Mouse (Mus musculus): ENCODE data around the gene Aspn. TPM values are rescaled to one million over a fixed set of nuclear protein-coding genes. Genes with fewer than 3 reads are reported as not detected.
"Not testable (repeated sequence)": the region's sequence is repeated elsewhere in the genome, so short reads cannot be mapped to it uniquely, and the experiment has no call there.

The Aspn gene
- polyA plus RNA-seq, 1 experiment from 2014 or later, result 0.51 TPM

GRCm38 (mm10) chr13:49564347-49564746 is 20.1 kb downstream of the Aspn start:
- H3K4me1 ChIP-seq (ENCODE audit: control insufficient read depth, insufficient read depth, low read length), result no peaks in the 10 kb centered on the region
- no peak for ATAC-seq (ENCODE audit: low read depth)
- no peaks in the 10 kb centered on the region for H3K36me3 ChIP-seq (ENCODE audit: control insufficient read depth, insufficient read depth, low read length)
- H3K4me3 ChIP-seq (ENCODE audit: low read depth, low read length), result no peak overlapping the region
- no peaks in the 10 kb centered on the region for H3K27me3 ChIP-seq (ENCODE audit: control insufficient read depth, insufficient read depth, low read length)
- H3K9ac ChIP-seq (replicated peaks; ENCODE audit: low read depth, low read length), result no peak overlapping the region
- 87% methylated on average over 1 of the region's 1 CpGs for WGBS
- no peaks in the 10 kb centered on the region for H3K9me3 ChIP-seq (ENCODE audit: control insufficient read depth, low read length)
- H3K4me2 ChIP-seq (ENCODE audit: low read depth, low read length), result no peak overlapping the region
- H3K27ac ChIP-seq (ENCODE audit: low read depth, low read length), result no peak overlapping the region

DNA sequence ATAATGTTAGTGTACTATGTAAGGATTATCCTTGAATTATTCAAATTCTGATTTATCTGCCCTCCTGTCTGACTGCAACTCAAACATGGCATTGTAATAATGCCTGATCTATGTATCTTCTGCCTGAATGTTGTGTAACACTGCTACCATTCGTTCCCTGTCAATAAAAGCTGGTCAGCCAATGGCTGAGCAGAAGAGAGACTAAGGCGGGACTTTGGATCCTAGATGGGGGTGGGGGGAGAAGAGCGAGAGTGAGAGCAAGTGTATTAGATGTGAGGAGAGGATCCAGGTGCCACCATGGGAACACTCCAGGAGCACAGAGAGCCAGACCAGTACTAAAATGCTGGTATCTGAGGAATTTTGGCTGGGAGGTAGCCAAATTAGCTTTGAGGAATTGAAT is 26.1 kb downstream of the Aspn start:
- H3K4me1 ChIP-seq (ENCODE audit: control insufficient read depth, insufficient read depth, low read length), result no peaks in the 10 kb centered on the region
- H3K9ac ChIP-seq (replicated peaks; ENCODE audit: low read depth, low read length), result no peak overlapping the region
- WGBS, result 69% methylated on average over 3 of the region's 3 CpGs
- no peak overlapping the region for H3K4me3 ChIP-seq (ENCODE audit: low read depth, low read length)
- no peak for ATAC-seq (ENCODE audit: low read depth)
- no peak overlapping the region for H3K27ac ChIP-seq (ENCODE audit: low read depth, low read length)
- H3K27me3 ChIP-seq (ENCODE audit: control insufficient read depth, insufficient read depth, low read length), result no peaks in the 10 kb centered on the region
- H3K4me2 ChIP-seq (ENCODE audit: low read depth, low read length), result no peak overlapping the region
- H3K36me3 ChIP-seq (ENCODE audit: control insufficient read depth, insufficient read depth, low read length), result no peaks in the 10 kb centered on the region
- no peaks in the 10 kb centered on the region for H3K9me3 ChIP-seq (ENCODE audit: control insufficient read depth, low read length)

DNA sequence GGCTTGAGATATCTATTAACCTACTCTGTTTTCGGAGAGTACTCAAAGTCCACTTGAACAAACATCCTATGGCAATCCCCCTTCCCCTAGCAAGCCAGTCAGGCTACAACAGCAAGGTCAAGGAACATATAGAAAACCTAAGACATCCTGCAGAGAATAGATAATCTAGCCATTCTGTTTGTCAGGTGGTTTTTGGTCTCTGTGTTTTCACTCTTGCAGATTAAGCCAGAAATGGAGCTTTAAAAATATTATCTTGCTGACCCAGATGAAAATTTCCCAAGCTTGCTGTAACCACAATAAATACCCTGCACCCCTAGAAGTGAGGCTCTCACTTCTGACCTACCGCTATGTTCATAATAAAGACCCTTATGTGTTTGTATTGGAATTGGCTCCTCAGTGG is 27.2 kb downstream of the Aspn start:
- Histone ChIP-seq H3K27me3 (ENCODE audit: control insufficient read depth, insufficient read depth, low read length) (no peaks in the 10 kb centered on the region), H3K9me3 (ENCODE audit: control insufficient read depth, low read length) (no peaks in the 10 kb centered on the region), H3K9ac (replicated peaks; ENCODE audit: low read depth, low read length) (no peak overlapping the region), H3K36me3 (ENCODE audit: control insufficient read depth, insufficient read depth, low read length) (no peaks in the 10 kb centered on the region), H3K4me3 (ENCODE audit: low read depth, low read length) (no peak overlapping the region), H3K4me2 (ENCODE audit: low read depth, low read length) (no peak overlapping the region), H3K27ac (ENCODE audit: low read depth, low read length) (no peak overlapping the region), H3K4me1 (ENCODE audit: control insufficient read depth, insufficient read depth, low read length) (no peaks in the 10 kb centered on the region)
- 90% methylated on average over 2 of the region's 2 CpGs for WGBS
- ATAC-seq (ENCODE audit: low read depth), result no peak

GRCm38 (mm10) chr13:49581541-49582530 is 37.6 kb downstream of the Aspn start, which contains the start of gene Omd:
Gene Omd (plus strand): TSS chr13:49582462.
- ATAC-seq (ENCODE audit: low read depth), result no peak

DNA sequence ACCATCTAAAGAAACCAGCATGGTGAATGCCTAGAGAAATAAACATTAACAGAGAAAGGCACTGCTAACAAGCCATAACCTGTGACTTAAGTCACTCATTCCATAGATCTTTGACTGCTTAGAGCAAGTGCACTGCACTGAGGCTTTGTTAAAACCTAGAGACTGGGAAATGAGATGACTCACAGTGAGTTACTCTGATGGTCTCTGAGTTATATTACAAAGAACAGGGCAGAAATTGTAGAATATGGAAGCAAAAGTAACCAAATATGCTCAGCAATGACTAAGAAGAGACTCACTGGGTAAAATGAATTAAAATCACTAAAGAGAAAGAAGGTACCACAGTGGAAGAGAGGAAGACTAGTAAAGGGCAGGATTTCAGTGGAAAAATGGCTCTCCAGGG is 39.6 kb downstream of the Aspn start:
- H3K36me3 ChIP-seq (ENCODE audit: control insufficient read depth, insufficient read depth, low read length), result no peaks in the 10 kb centered on the region
- H3K4me3 ChIP-seq (ENCODE audit: low read depth, low read length), result no peak overlapping the region
- no peak overlapping the region for H3K9ac ChIP-seq (replicated peaks; ENCODE audit: low read depth, low read length)
- H3K9me3 ChIP-seq (ENCODE audit: control insufficient read depth, low read length), result no peaks in the 10 kb centered on the region
- no peaks in the 10 kb centered on the region for H3K4me1 ChIP-seq (ENCODE audit: control insufficient read depth, insufficient read depth, low read length)
- H3K27me3 ChIP-seq (ENCODE audit: control insufficient read depth, insufficient read depth, low read length), result no peaks in the 10 kb centered on the region
- no peak overlapping the region for H3K4me2 ChIP-seq (ENCODE audit: low read depth, low read length)
- no peak overlapping the region for H3K27ac ChIP-seq (ENCODE audit: low read depth, low read length)
- ATAC-seq (ENCODE audit: low read depth), result no peak

More at GRCm38 (mm10) chr13:49581541-49582530, 37.6 kb downstream of the Aspn start, which contains the start of gene Omd:
- Histone ChIP-seq H3K27ac (ENCODE audit: low read depth, low read length) (no peak within 1 kb of the TSS), H3K27me3 (ENCODE audit: control insufficient read depth, insufficient read depth, low read length) (no peaks in the 10 kb centered on the region), H3K4me1 (ENCODE audit: control insufficient read depth, insufficient read depth, low read length) (no peaks in the 10 kb centered on the region), H3K9me3 (ENCODE audit: control insufficient read depth, low read length) (no peaks in the 10 kb centered on the region), H3K36me3 (ENCODE audit: control insufficient read depth, insufficient read depth, low read length) (no peaks in the 10 kb centered on the region), H3K4me2 (ENCODE audit: low read depth, low read length) (no peak within 1 kb of the TSS), H3K4me3 (ENCODE audit: low read depth, low read length) (no peak within 1 kb of the TSS), H3K9ac (replicated peaks; ENCODE audit: low read depth, low read length) (no peak within 1 kb of the TSS)
- 86% methylated on average over 8 of the region's 8 CpGs for WGBS

DNA sequence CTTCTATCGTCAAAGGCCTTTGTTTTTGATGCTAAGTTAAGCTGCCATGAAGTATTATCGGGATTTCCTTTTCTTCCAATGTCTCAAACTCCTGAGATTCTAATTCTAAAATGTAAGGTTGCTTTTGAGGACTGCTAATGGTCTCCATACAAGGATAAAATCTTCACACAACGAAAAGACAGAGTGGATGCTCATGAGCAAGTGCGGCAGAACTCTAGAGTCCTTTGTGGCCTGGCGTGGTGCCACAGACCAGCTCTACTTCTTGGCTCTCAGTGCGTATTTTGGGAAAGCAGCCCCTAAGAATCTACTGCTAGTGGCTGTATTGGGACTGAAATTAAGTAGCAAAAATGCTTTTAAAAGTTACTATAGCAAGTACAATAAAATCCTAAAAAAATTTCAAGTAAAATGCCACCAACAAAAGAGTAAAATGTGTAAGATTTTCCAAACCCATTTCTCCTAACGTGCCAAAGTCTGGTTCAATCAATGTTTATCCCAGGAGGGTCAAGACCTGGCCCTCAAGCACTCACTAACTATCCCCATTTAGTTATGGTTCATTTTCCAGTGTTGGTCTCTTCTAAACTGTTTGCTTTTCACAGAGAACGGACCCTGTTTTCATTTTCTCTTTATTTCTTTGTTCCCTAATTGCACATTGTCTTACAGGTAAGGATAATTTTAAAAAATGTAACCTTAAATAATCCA is 40.2 kb downstream of the Aspn start:
- Histone ChIP-seq H3K4me2 (ENCODE audit: low read depth, low read length) (no peak overlapping the region), H3K4me3 (ENCODE audit: low read depth, low read length) (no peak overlapping the region), H3K27me3 (ENCODE audit: control insufficient read depth, insufficient read depth, low read length) (no peaks in the 10 kb centered on the region), H3K36me3 (ENCODE audit: control insufficient read depth, insufficient read depth, low read length) (no peaks in the 10 kb centered on the region), H3K4me1 (ENCODE audit: control insufficient read depth, insufficient read depth, low read length) (no peaks in the 10 kb centered on the region), H3K27ac (ENCODE audit: low read depth, low read length) (no peak overlapping the region), H3K9me3 (ENCODE audit: control insufficient read depth, low read length) (no peaks in the 10 kb centered on the region), H3K9ac (replicated peaks; ENCODE audit: low read depth, low read length) (no peak overlapping the region)
- WGBS, result 78% methylated on average over 8 of the region's 8 CpGs
- ATAC-seq (ENCODE audit: low read depth), result no peak

GRCm38 (mm10) chr13:49586062-49586461 is 41.8 kb downstream of the Aspn start:
- no peak overlapping the region for H3K4me3 ChIP-seq (ENCODE audit: low read depth, low read length)
- H3K9ac ChIP-seq (replicated peaks; ENCODE audit: low read depth, low read length), result no peak overlapping the region
- H3K27ac ChIP-seq (ENCODE audit: low read depth, low read length), result no peak overlapping the region
- WGBS, result 96% methylated on average over 6 of the region's 6 CpGs
- no peak for ATAC-seq (ENCODE audit: low read depth)
- H3K9me3 ChIP-seq (ENCODE audit: control insufficient read depth, low read length), result no peaks in the 10 kb centered on the region
- no peaks in the 10 kb centered on the region for H3K4me1 ChIP-seq (ENCODE audit: control insufficient read depth, insufficient read depth, low read length)
- no peaks in the 10 kb centered on the region for H3K27me3 ChIP-seq (ENCODE audit: control insufficient read depth, insufficient read depth, low read length)
- no peak overlapping the region for H3K4me2 ChIP-seq (ENCODE audit: low read depth, low read length)
- no peaks in the 10 kb centered on the region for H3K36me3 ChIP-seq (ENCODE audit: control insufficient read depth, insufficient read depth, low read length)

- WGBS, result 73% methylated on average over 2 of the region's 2 CpGs
- H3K4me2 ChIP-seq (ENCODE audit: low read depth, low read length); H3K9me3 ChIP-seq (ENCODE audit: control insufficient read depth, low read length); ATAC-seq (ENCODE audit: low read depth); H3K27me3 ChIP-seq (ENCODE audit: control insufficient read depth, insufficient read depth, low read length); H3K4me3 ChIP-seq (ENCODE audit: low read depth, low read length); H3K36me3 ChIP-seq (ENCODE audit: control insufficient read depth, insufficient read depth, low read length); H3K9ac ChIP-seq (replicated peaks; ENCODE audit: low read depth, low read length); H3K27ac ChIP-seq (ENCODE audit: low read depth, low read length); H3K4me1 ChIP-seq (ENCODE audit: control insufficient read depth, insufficient read depth, low read length): not testable (repeated sequence)
Measured at GRCm38 (mm10) chr13:49602541-49602940, 58.3 kb downstream of the Aspn start.

DNA sequence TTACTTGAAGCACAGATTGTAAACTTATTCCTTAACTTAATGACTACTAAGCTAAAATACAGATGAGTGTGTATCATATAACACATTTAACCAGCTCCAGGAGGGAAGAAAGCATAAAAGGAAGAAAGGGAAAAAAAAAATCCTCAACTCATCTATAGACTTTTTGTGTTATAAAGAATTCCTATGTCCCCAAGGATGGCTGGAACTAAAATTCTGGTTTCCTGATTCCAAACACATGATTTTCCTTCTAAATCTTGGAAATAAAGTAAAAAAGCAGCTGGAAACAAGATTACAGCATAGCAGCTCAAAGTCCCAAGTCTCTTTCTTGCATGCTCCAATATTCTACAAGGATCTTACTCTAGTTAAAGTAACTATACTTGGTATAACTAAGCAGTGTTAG is 59.4 kb downstream of the Aspn start:
- H3K27me3 ChIP-seq (ENCODE audit: control insufficient read depth, insufficient read depth, low read length), result no peaks in the 10 kb centered on the region

More for the DNA sequence above, 59.4 kb downstream of the Aspn start:
- Histone ChIP-seq H3K9me3 (ENCODE audit: control insufficient read depth, low read length) (no peaks in the 10 kb centered on the region), H3K27ac (ENCODE audit: low read depth, low read length) (no peak overlapping the region), H3K4me3 (ENCODE audit: low read depth, low read length) (no peak overlapping the region), H3K36me3 (ENCODE audit: control insufficient read depth, insufficient read depth, low read length) (no peaks in the 10 kb centered on the region), H3K4me2 (ENCODE audit: low read depth, low read length) (no peak overlapping the region), H3K9ac (replicated peaks; ENCODE audit: low read depth, low read length) (no peak overlapping the region), H3K4me1 (ENCODE audit: control insufficient read depth, insufficient read depth, low read length) (no peaks in the 10 kb centered on the region)
- no peak for ATAC-seq (ENCODE audit: low read depth)

Data from neural tube, embryonic 14.5 days (tissue).